Mouse (Mus musculus) heart, postnatal 10 days (tissue): ENCODE measurements around the gene Ccdc87. TPM values are rescaled to one million over a fixed set of nuclear protein-coding genes. Genes with fewer than 3 reads are reported as not detected.
"Not testable (repeated sequence)": the region's sequence is repeated elsewhere in the genome, so short reads cannot be mapped to it uniquely, and the experiment has no call there.

Experiments
- DNase-seq, 2 experiments: peaks; one replicate each; pipeline ENCODE4 v3.0.0; 2021
- intact Hi-C: fragments of 180-260 bp; cut with DNase I; formaldehyde crosslinking; loops from one replicate; pipeline ENCODE4 v1.15.1; 2025
- total RNA-seq, 2 experiments: library from RNA; stranded (reverse); gene quantifications; 2 replicates each; pipeline ENCODE4 v1.2.3; 2021

Ccdc87 gene
- total RNA-seq, 2 experiments from 2014 or later, result not detected

DNA sequence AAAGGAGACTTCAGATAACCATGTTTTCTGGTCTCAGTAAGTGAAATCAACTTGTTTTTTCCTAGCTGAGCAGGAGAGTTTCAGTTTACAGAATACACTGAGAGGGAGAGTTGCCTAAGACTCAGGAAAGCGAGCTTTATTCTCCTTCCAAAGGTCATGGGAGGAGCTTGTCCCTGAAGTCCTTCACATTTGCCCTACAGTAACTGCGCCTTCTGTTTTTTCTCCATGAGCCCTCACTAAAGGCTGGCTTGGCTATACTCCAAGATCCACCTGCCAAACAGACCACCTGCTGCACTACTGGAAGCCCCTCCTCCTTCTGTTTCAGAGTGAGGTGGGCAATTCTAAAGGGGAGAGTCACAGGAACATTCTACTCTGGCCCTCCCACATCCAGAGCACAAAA is 3.1 kb upstream of the Ccdc87 start:
- intact Hi-C loops, result loop anchor here (5.0 to 10.0 kb wide), 2 partner anchors 209 to 331 kb away; partner anchors contain the start of gene Rce1

DNA sequence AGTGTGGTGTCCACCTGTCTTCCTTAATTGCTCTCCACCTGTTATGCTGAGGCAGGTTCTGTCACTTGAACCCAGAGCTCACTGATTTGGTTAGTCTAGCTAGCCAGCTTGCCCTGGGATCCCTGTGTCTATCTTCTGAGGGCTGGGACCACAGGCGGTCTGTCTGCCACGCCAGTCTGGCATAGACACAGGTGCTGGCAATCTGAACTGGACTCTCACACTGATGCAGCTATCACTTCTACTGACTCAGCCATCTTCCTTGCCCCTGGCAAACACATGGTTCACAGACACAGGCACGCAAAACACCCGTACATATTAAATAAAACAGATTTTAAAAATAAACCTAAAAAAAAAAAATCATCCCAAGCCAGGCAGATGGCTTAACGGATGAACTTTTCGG is 2.1 kb upstream of the Ccdc87 start:
- DNase-seq, result no peak
- intact Hi-C loops, result loop anchor here (5.0 to 10.0 kb wide), 2 partner anchors 210 to 332 kb away; partner anchors contain the start of gene Rce1

More for the DNA sequence above, 3.1 kb upstream of the Ccdc87 start:
- no peak for DNase-seq

DNA sequence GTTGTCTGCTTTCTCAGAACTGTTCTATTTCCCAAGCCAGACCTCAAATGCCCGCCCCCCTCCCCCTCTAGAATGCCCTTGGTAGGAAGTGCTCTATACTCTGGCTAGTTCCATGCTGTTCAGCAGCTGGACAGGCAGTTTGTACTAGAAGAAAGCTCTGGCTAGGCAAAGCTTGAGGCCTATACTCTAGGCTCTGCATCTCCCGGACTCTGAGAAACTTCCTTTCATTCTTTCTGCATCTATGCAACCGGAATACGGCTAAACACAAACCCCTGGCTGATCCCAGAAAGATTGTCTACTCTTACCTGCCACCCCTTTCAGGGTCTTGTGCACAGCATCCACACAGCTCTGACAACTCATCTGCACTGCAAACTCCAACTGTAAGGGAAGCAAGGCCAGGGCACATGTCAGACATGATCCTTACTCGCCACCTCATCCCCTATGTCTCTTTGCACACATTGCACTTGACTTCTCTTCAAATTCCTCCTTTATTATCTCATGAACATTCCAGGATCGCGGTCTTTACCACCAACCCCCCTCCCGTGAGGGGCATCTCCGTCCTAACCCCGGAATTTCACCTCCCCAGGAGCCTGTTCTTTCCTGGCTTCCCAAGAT is 533 bp upstream of the Ccdc87 start:
- peak in 1 of 2 experiments; percentile 19 for DNase-seq
- intact Hi-C loops, result loop anchor here (5.0 to 10.0 kb wide), 2 partner anchors 211 to 334 kb away; partner anchors contain the start of gene Rce1

DNA sequence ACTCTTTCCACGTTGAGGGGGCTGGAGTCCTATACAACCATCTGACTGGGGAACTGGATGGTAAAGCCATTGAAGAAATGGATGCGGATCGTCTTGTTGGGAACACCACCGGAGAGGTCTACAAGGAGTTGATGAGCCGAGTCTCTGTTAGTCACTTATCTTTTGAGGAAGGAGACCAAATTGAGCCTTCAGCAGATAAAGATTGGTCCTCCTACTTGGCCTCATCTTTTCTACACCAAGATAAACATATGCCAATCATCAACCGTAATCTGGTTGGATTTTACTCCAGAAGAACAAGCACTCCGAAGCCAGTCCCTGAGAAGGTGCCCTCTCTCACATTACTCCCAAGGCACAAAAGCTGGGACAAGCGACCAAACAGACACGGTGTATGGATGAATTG is 1.7 kb downstream of the Ccdc87 start:
- DNase-seq, result no peak
- intact Hi-C loops, result no loop called here

DNA sequence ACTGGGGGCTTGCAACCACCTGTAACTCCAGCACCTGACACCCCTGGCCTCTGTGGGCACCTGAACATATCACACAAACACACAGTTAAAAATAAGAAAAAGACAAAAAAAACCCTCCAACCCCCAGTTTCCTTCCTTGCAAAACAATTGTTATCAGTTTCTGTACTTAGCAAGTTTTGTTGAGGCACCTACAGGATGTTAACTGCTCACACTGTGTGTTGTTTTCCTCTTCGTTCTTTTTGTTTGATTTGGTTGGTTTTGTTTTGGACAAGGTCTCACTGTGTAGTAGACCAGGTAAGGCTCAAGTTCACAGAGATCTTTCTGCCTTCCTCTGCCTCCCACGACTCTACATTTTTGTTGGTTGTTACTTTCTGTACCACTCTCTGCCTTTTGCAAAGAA is 3.4 kb downstream of the Ccdc87 start:
- intact Hi-C loops, result no loop called here

DNA sequence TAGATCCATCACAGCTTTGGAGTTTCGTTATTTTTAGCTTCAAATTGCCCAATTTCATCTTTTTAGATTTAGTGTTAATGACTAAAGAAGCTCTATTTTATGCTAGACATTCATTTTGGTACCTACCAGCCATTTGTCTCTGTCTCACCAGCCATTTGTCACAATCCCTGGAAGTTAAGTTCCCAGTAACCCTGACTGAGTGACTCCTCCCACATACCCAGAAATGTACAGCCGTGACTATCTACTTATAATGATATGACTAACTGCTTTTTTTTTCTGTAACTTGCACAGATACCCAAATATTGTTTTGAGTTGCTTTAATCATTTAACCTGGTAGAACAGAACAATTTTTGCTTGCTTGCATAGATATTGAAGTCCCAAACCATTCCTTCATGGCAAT is 6.7 kb downstream of the Ccdc87 start:
- intact Hi-C loops, result no loop called here
- no peak for DNase-seq

More for the DNA sequence above, 3.4 kb downstream of the Ccdc87 start:
- DNase-seq, result no peak

DNA sequence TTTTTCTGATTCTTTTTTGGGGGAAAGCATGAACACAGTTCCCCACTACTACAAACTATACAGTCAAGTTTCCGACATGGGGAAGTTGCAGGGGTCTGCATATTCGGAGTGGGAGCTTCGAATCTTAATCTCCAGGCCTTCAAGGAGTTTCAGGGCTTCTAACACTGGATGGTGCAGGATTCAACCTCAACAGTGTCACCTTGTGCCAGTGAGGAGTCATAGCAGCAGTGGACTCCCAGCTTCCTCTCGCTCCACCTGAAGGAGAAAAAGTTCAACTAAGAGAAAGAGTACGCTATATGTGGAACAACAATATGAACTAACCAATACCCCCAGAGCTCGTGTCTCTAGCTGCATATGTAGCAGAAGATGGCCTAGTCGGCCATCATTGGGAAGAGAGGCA is 8.3 kb downstream of the Ccdc87 start:
- peak; percentile 42 to 49 for DNase-seq
- intact Hi-C loops, result loop anchor here (1.0 kb wide), 1 partner anchor 92 kb away; no protein-coding TSS in a partner anchor

DNA sequence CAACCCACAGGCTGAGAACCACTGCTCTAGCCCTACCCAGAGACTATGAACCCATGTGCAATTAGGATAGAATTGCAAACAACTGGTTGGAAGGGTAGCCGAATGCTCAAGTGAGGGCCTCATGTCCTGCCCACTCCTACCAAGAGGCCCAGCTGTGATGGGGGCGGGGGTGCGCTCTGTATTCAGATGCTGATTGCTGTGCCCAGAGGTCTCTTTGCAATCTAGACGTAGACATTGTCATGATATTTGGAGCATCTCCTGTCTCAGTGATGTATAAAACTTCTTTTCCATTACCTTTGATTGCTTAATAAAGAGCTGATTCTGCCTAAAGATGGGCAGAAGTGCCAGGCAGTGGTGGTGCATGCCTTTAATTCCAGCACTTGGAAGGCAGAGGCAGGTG is 10.6 kb downstream of the Ccdc87 start:
- intact Hi-C loops, result no loop called here
- no peak for DNase-seq

DNA sequence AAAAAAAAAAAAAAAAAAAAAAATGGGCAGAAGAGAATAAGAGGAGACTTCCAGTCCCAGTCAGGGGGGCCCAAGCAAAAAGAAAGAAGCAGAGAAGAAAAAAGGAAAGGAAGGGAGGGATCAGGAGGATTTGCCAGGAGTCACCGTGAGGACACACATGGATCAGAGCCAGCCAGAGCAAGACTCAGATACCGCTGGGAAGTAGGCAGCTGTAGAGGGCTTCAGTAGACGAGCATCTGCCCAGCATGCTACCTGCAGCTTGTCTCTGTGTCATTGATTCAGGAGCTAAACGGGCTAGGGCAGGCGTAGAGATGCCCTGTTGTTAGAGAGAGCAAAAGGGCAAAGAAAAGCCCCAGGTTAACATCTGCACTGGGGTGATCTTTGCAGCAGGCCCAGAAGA is 11.1 kb downstream of the Ccdc87 start:
- intact Hi-C loops, result no loop called here
- no peak for DNase-seq

DNA sequence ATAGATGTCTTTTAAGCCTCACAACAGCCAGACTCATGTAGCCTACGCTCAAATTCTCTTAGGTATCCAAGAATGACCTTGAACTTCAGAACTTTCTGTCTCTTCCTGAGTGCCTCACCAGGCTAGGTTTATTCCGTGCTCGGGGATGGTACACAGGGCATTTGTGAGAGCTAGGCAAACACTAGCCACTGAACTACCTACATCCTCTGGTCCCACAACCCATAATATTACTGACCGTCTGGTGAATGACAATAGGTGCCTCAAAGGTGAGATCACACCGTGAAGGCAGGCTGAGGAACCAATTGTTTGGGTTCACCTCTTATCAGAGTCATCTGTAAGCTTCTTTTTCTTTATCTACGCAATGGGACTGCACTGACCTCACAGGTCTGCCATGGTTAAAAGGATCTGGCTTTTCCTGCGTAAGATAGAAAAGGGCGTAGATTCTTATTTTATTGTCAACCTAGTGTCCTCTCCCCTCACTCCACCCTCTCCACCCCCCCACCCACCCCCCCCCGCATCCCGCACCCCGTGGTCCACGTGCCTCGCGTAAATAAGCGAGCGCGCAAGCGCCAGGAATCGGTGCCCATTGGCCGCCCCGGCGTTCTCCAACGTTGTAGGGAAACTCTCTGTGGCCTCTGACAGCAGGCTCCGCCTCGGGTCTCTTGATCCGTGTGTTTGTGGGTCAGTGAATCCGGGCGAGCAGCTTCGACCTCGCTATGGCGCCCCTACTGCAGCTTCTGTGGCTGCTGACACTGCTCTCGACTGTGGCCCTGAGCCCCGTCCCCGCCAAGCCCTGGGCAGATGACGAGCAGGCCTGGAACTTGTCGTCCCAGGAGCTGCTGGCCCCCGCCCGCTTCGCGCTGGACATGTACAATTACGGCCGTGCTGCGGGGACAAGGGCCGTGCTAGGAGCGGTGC is 15.6 kb downstream of the Ccdc87 start, which contains the start of gene Ctsf:
TSS of gene Ctsf (plus strand) at position 579 of the 918 bp plus-strand sequence.
- intact Hi-C loops, result no loop called here
- DNase-seq, result peak; percentile 90 to 93

DNA sequence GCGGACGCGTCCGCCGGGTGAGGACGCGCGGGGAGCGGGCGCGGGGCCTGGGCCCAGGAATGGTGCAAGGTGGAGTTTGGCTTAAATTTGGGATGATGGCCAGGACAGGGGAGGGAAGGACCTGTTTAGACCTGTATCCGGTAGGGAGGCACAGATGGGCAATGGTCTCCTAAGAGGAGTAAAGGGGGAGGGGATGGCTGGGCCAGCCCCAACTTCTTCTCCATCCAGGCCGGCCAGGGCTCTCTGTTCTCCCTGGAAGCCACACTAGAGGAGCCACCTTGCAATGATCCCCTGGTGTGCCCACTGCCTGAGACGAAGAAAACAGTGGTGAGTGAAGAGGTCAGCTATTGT is 16.3 kb downstream of the Ccdc87 start:
- DNase-seq, result no peak
- intact Hi-C loops, result no loop called here

DNA sequence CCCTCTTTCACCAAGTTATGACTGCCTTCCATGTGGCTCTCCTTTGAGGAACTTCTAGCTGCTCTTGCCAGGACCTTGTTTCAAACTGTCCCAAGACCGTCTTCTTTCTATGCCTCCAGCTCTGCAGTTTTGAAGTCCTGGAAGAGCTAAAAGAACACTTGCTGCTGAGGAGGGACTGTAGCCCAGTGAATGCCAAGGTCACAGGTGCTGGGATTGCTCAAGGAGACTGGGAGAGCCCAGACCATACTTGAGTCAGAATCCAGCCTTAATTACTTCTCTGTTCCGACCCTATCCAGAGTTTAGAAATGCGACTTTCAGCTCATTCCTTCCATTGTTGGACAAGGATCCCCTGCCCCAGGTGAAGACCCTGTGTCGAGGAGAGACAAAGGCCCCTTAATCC is 16.8 kb downstream of the Ccdc87 start:
- intact Hi-C loops, result no loop called here
- DNase-seq, result no peak

DNA sequence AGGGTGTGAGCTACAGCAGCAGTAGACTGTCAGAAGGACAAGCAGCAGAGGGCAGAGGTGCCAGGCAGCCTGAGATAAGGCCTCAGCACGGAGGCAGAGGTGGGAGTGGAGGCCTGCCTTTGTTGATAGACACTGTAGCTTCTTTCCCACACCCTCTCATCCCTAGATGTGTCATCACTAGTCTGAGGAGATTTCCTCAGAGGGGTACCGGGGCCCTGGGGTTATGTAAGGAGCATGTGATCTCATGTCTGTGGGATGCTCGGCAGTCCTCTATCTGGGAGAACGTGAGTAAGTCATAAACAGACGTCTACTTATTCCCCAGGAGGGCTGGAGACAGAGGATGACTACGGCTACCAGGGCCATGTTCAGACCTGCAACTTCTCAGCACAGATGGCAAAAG is 19.9 kb downstream of the Ccdc87 start:
- intact Hi-C loops, result no loop called here
- DNase-seq, result no peak

DNA sequence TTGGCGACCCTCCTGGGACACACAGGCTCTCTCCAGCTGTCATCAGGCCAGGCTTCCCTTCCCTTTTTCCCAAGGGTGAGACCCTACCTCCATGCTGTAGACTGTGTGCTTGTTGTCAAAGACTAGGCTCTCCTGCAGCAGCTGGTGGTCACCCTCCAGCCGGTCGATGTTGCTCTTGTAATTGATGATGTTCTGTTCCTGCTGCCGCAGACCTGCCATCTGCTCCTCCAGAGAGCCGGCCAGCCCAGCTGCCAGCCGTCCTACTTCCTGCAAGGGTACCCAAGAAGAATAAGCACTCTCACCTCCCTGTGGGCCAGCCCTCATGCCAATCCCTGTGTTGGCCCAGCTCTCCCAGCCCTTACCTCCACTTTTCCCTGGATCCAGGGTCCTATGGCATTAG is 23.9 kb downstream of the Ccdc87 start:
- intact Hi-C loops, result no loop called here
- DNase-seq, result no peak

DNA sequence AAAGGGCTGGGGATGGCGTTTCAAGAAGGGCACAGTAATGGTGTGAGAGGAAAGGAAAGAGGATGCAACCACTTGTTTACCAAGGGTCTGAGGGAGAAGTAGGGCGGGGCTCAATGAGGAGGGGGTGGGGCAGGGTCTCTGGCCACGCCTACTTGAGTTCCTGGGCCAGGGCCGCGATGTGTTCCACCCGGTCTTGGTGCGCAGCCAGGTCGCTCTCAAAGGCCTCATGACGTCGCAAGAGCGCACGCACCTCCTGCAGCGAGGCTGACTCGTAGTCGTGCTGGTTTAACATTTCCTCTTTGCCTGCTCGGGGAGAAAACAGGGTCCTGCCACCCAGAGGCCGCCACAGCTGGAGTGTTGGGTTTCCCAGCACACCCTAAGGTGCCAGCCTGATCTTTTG is 26.0 kb downstream of the Ccdc87 start:
- intact Hi-C loops, result no loop called here
- DNase-seq, result peak; percentile 33 to 39

DNA sequence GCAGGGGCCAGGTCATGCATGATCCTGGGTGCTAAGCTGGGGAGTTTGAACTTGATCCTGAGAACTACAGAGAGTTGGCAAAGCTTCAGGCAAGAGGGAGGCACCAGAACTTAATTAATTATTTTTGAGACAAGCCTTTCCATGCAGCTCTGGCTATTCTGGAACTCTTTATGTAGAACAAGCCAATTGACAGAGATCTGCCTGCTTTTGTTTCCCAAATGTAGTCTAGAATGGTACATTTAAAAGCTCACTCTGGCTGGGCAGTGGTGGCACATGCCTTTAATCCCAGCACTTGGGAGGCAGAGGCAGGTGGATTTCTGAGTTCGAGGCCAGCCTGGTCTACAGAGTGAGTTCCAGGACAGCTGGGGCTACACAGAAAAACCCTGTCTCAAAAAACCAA is 35.4 kb downstream of the Ccdc87 start:
- intact Hi-C loops, result not testable (repeated sequence)

DNA sequence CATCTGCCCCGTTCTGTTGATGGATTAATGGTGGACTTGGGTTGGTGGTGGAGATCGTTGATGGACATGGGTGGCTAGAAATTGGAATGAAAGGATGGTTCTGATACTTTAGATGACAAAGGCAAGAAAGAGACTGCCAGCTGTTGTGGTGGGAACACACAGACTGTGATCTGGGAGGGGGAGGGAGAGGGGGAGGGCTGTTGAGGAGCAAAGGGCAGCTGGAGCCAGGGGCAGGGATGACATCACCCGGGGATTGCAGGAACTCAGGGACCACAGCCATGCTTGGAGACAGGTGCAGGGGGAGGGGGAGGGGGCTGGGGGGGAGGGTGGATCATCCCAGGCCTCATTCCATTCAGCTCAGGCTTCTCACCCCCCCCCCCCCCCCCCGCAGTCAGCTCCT is 37.1 kb downstream of the Ccdc87 start:
- DNase-seq, result no peak

More for the DNA sequence above, 35.4 kb downstream of the Ccdc87 start:
- DNase-seq, result not testable (repeated sequence)

DNA sequence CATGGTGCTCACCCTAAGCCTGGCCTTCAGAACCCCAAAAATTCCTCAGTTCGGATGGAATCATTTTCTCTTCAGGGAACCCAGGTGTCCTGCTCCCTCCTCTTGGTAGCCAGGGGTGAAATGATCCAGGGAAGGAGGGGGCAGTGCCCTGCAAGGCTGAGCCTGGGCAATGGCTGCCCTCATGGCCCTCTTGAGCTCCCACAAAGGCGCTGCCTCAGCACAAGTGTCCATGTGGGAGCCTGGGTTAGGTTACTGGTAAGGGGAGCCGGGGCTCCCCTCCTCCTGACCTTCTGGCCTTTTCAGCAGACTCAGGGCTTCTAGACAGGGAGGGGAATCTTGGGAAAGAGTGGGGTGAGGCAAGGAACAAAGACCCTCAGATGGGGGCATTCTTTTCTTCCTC is 37.6 kb downstream of the Ccdc87 start:
- intact Hi-C loops, result no loop called here
- DNase-seq, result no peak

More for the DNA sequence above, 37.1 kb downstream of the Ccdc87 start:
- intact Hi-C loops, result no loop called here

DNA sequence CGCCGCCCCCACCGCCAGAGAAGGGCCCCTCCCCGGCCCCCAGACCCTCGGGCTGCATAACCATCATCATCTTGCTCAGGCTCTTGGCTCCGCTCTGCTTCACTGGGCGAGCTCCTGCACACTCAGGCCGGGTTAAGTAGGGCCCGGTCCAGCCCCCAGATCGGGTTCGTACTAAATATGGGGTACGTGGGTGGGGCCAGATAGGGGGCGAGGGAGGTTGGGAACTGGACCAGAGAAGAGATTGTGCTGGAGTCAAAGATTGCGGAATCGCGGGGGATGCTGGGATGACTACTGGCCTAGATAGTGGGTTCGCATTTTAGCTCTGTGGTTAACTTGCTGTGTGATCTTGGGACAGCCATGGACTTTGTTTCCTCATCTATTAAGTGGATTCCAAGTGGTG is 38.6 kb downstream of the Ccdc87 start, which contains the start of gene Actn3:
TSS of gene Actn3 (minus strand) at position 125 of the 400 bp plus-strand sequence.
- peak; percentile 34 to 41 for DNase-seq
- intact Hi-C loops, result no loop called here

DNA sequence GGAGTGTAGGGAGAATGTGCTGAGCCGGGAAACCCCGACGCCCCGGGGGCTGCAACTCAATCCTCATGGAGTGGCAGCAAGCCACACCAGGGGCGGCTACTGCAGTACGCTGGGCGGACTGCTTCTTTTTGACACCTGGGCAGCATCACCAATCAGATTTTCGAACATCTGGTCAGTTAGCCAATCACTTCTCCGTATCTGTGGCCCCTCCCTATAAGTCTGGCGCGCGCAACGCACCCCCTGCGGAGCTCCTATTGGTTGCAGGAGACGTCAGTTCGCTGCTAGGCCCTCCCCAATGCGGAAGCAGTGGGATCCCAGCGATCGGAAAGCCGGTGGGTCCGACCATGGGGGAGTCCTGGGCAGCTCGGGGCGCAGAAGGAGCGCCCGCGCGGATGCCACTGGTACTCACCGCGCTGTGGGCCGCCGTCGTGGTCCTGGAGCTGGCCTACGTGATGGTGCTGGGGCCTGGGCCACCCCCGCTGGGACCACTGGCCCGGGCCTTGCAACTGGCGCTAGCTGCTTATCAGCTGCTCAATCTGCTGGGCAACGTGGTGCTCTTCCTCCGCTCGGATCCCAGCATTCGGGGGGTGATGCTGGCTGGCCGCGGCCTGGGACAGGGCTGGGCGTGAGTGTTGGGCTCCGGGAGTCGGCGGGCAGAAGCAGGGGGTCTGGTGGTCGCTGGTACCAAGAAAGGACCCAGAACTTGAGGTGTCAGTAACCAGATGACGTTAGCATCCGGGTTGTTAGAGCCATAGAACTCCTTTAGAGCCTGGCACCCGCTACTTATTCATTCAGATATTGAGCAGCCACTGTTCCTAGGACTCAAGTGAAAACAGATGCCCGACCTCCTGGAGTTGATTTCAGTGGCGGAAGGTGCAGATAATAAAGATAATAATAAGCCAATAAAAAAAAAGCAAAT is 39.5 kb downstream of the Ccdc87 start, which contains the start of gene Zdhhc24:
TSS of gene Zdhhc24 (plus strand) at position 264 of the 919 bp plus-strand sequence.
- DNase-seq, result peak; percentile 97 to 98
- intact Hi-C loops, result no loop called here
